Mouse (Mus musculus) splenic B cell, adult 2 months (primary cell): Measurements from ENCODE around the gene Nova2.

Experiments
- DNase-seq: peaks from one replicate; pipeline ENCODE4 v3.0.0-alpha.2; 2011; ENCODE audit warnings: low read depth, low spot score
- H3K27me3 ChIP-seq: 2 replicates; pipeline ENCODE4 v1.6.1; 2012; ENCODE audit warnings: mild to moderate bottlenecking, low read length, moderate library complexity, mixed read lengths; ENCODE audit not compliant: control insufficient read depth, poor library complexity, insufficient read depth, severe bottlenecking
- H3K36me3 ChIP-seq: 2 replicates; pipeline ENCODE4 v1.6.1; 2012; ENCODE audit warnings: mild to moderate bottlenecking, low read length, moderate library complexity, mixed read lengths; ENCODE audit not compliant: control insufficient read depth, poor library complexity, insufficient read depth, severe bottlenecking

Gene Nova2

DNA sequence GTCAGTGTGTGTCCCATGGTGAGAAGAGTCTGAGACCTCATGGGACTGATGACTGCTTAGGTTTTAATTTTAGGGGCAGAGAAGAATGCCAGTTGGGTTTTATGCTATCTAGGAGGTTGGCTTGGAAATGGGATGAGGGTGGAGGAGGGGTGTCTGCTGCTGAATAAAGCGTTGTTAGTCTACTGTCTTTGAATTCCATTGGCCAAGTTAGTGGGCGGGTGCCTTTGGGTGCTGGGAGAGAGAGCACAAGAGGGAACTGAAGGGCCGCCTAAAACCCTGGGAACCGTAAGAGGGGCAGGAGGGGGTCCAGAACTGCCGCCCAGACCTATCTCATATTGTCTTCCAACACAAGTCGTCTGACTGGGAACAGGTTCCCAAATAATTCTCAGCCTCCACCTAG, 63.1 kb downstream of the Nova2 start:
- no peak for DNase-seq
- H3K36me3 ChIP-seq: no peaks in the 10 kb centered on the region; the same call in 1 of the 2 replicates
- H3K27me3 ChIP-seq: no peaks in the 10 kb centered on the region

DNA sequence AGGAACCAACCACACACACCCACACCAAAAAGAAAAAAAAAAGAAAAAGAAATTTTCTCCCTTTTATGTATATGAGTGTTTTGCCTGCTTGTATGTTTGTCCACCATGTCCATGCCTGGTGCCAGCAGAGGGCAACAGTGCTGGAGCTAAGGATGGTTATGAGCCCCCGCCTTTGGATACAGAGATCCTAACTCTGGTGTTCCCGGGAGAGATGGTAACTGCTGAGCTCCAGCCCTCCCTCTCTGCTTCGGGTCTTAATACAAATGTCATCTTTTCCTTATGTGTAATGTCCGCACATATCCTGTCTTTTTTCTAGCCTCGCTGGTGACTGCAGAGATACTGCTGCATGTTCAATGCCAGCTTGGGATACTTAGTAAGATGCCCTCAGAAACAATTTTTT, 64.3 kb downstream of the Nova2 start:
- peak; percentile 18 for DNase-seq
- peaks cover 1% of the 10 kb centered on the region; the same call in 1 of the 2 replicates for H3K36me3 ChIP-seq
- H3K27me3 ChIP-seq: no peaks in the 10 kb centered on the region

DNA sequence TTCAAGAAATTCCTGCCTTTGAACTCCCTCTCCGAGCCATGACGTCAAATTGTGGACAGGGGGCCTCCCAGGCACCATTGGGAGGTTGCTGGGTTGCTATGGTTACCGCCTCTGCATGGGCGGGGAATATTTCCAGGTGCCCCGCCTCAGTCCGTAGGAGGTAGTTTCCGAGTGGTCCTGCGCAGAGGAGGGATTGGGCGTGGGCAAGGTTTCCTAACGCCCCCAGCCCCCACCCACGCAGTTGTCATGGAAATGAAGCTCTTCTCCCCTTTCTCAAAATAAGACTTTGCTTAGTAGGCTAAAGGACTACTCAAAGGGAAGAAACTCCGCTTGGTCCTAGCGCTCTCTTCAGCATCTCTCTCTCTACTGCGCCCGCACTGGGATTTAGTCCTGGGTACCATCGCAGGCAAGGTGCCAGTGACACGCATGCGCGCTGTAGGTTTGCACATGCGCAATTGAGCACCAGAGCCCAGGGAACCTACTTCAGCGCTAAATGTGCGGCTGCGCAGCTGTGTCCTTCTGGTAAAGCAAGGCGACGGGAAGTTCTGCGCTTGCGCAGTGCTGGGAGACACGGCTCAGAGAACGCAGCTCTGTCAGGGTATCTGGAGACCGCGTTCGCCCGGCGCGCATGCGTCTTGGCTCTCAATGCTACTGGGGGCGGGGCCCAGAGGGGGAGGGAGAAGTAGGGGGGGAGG, 65.1 kb downstream of the Nova2 start, which contains the start of gene Mypop:
TSS of gene Mypop (plus strand) at position 645 of the 695 bp plus-strand sequence.
- H3K27me3 ChIP-seq: no peaks in the 10 kb centered on the region
- DNase-seq: peak; percentile 100
- H3K36me3 ChIP-seq: peaks cover 1% of the 10 kb centered on the region; the same call in 1 of the 2 replicates

- peak; percentile 34 for DNase-seq
- peaks cover 1% of the 10 kb centered on the region; the same call in 1 of the 2 replicates for H3K36me3 ChIP-seq
- H3K27me3 ChIP-seq: no peaks in the 10 kb centered on the region
Measured at GRCm38 (mm10) chr7:18991660-18992293, 66.1 kb downstream of the Nova2 start.

- no peaks in the 10 kb centered on the region for H3K27me3 ChIP-seq
Measured at GRCm38 (mm10) chr7:18992294-18992675, 66.6 kb downstream of the Nova2 start.

DNA sequence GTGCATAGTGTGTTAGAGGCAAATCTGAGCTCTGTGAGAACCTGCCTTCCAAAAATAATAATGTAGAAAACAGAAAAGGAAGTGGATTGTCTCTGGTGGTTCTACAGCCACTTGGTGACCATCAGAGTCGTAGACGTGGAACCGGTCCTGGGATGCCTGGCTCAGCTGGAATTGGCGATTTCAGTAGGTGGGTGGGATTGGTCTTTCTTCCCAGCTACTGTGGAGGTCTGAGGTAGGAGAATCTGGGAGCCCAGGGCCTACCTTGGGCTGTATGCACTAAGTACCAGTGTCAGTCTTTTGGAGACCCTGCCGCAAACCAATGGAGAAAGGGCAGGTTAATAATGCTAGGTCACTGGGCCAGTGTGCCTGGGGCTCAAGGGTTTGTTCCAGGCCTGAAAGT, 67.3 kb downstream of the Nova2 start:
- Histone ChIP-seq H3K27me3 (no peaks in the 10 kb centered on the region), H3K36me3 (peaks cover 1% of the 10 kb centered on the region)
- no peak for DNase-seq

More at GRCm38 (mm10) chr7:18992294-18992675, 66.6 kb downstream of the Nova2 start:
- DNase-seq: no peak
- H3K36me3 ChIP-seq: peaks cover 1% of the 10 kb centered on the region

DNA sequence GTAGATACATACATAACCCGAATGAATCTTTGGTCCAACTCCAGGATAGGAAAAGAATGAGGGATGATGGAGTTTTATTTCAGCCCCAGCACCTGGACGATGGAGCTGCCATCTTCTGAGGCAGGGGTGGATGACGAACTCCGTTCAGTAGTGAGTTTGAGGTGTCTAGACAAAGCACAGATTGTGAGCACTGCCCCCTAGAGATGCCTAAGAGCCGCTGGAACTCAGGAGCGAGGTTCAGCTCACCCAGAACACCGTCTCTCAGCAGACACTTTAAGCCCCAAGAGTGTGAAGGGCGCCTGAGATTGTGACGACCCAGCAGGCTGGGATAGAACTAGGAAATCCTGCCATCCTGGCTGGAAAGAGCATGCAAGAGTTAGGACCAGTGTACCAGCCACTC, 73.1 kb downstream of the Nova2 start:
- DNase-seq: no peak
- Histone ChIP-seq H3K27me3 (no peaks in the 10 kb centered on the region), H3K36me3 (peaks cover 1% of the 10 kb centered on the region)

DNA sequence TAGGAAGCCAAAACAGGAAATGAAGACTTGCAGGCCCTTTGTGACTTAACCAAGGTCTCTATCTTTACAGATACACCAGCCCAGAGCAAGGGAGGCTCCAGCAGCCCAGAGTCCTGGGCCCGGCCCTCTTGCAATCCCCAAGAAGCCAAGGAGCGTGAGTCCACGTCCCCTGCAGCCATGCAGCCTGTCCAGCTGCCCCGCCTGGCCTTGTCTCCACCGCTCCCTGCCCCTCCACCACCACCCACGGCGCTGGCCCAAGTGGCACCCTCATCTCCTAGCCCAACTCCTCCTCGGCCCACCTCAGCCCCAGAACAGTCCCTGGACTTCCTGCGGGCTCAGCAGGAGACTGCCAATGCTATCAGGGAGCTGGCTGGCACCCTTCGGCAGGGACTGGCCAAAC, 74.7 kb downstream of the Nova2 start:
- Histone ChIP-seq H3K36me3 (peaks cover 2% of the 10 kb centered on the region), H3K27me3 (no peaks in the 10 kb centered on the region)
- no peak for DNase-seq

DNA sequence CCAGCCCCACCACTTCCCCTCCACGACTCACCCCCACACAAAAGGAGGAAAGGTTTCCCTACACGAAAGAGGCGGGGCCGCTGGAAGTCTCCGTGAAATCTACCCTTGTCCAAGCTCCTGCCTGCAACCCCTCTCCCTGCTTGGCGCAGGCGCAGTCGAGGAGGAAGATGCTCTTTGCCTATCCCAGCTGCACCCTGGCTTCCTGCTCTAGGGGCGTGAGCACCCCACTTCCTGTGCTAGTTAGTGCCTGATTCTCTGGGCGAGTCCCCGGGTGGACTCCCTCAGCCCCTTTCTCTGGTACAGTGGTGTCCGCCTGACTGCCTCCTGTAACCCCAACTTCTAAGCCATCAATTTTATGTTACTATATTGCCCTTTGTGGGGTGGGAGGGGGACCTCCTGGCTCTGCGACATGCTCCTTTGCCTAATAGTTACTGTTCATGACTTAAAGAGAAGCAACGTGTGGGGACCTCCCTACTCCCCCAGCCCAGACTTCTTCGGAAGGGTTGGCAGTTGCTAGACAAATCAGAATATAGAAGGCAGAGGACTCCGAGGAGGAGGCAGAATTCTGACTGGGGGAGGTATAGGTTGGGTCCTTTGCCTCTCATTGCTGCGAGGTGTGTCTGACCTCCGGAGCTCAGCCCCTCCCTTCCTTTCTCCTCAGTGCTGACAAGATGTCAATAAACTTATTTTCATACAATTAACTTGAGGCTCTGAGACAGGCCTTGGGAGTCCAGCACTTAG, 75.5 kb downstream of the Nova2 start:
- DNase-seq: peak; percentile 86
- no peaks in the 10 kb centered on the region for H3K27me3 ChIP-seq

GRCm38 (mm10) chr7:19001807-19002085, 76.1 kb downstream of the Nova2 start:
- Histone ChIP-seq H3K27me3 (no peaks in the 10 kb centered on the region), H3K36me3 (peaks cover 3% of the 10 kb centered on the region; the same call in 1 of the 2 replicates)
- DNase-seq: no peak

More for the DNA sequence above, 75.5 kb downstream of the Nova2 start:
- peaks cover 3% of the 10 kb centered on the region; the same call in 1 of the 2 replicates for H3K36me3 ChIP-seq

- Histone ChIP-seq H3K36me3 (peaks cover 6% of the 10 kb centered on the region; the same call in 1 of the 2 replicates), H3K27me3 (no peaks in the 10 kb centered on the region)
- no peak for DNase-seq
Measured at GRCm38 (mm10) chr7:19002115-19002514, 76.4 kb downstream of the Nova2 start.

DNA sequence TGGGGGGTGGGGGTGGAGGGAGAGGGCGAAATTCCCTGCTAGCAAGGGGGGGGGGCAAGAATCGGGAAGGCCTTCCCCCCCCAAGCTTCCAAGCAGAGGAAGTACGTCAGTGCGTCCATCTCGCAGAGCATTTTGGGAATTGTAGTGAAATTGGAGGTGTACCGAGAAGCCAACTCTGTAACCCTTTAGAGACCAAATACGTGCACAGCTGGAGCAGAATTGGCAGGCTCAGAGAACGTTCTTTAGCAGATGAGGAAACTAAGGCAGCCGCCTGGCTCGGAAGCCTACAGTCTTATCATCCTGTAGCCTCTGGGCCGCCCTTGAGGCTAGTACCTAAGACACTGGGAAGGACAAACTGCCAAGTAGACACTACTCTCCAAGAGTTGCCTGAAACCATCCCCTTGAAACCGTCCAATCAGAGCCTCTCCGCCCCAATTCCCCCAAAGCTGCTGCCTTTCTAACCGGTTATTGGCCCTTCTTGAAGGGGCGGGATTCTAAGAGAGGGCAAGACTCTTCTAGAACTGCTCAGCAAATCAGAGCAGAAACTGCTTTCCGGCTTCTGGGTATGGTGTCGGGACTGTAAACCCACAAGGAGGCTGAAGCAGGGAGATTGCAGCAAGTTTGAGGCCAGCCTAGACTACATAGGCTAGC, 77.3 kb downstream of the Nova2 start:
- peak; percentile 83 for DNase-seq
- H3K27me3 ChIP-seq: no peaks in the 10 kb centered on the region
- peaks cover 6% of the 10 kb centered on the region; the same call in 1 of the 2 replicates for H3K36me3 ChIP-seq

DNA sequence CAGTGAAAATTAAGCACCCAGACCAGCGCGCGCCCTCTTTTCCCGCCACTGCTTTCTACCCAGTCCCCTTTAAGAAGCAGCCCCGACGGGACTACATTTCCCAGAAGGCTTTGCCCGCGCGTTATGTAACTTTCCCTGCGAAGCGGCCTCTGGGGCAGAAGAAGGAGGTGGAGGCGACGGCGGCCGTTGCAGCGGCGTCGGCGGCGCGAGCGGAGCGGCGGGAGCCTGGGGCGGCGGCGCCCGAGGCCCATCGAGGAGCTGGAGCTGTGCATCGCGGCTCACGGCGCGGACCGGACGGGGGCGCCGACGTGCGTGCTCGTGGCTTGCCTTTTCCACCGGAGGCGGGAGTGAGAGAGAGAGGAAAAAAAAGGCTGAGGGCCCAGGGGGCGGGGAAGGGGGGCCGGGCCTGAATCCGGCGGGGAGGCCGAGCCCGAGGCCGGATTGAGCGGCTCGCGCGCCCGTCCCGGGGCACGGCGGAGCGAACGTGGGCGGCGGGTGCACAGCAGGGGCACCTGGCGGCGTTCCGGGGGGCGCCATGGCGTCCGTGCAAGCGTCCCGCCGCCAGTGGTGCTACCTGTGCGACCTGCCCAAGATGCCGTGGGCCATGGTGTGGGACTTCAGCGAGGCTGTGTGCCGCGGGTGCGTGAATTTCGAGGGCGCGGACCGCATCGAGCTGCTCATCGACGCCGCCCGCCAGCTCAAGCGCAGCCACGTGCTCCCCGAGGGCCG, 78.4 kb downstream of the Nova2 start, which contains the start of gene Irf2bp1:
TSS of gene Irf2bp1 (plus strand) at position 143 of the 729 bp plus-strand sequence.
- Histone ChIP-seq H3K36me3 (peaks cover 6% of the 10 kb centered on the region; the same call in 1 of the 2 replicates), H3K27me3 (no peaks in the 10 kb centered on the region)
- peak; percentile 95 for DNase-seq

DNA sequence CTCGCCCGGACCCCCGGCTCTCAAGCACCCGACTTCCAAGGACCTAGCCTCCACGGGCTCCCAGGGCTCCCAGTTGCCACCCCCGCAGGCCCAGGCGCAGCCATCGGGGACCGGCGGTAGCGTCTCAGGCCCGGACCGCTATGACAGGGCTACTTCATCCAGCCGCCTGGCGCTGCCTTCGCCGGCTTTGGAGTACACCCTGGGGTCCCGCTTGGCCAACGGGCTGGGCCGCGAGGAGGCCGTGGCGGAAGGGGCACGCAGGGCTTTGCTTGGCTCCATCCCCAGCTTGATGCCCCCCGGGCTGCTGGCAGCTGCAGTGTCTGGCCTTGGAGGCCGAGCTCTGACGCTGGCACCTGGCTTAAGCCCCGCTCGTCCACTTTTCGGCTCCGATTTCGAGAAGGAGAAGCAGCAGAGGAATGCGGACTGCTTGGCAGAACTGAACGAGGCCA, 79.0 kb downstream of the Nova2 start:
- H3K27me3 ChIP-seq: no peaks in the 10 kb centered on the region
- no peak for DNase-seq

More for the DNA sequence above, 79.0 kb downstream of the Nova2 start:
- H3K36me3 ChIP-seq: peaks cover 6% of the 10 kb centered on the region; the same call in 1 of the 2 replicates
